Mouse (Mus musculus) spleen, adult 2 months (tissue): ENCODE measurements around the gene Mapk3.

Experiments
- CTCF ChIP-seq: fragments of 200-500 bp; IDR thresholded peaks from 2 replicates; pipeline ENCODE4 v1.5.1; 2011; ENCODE audit warnings: mild to moderate bottlenecking, inconsistent platforms; ENCODE audit not compliant: insufficient read depth, insufficient read length, insufficient replicate concordance; ENCODE audit errors: extremely low read depth
- POLR2A ChIP-seq: fragments of 200-500 bp; IDR thresholded peaks from 2 replicates; pipeline ENCODE4 v1.6.1; 2011; ENCODE audit warnings: low read depth, low read length, inconsistent platforms

DNA sequence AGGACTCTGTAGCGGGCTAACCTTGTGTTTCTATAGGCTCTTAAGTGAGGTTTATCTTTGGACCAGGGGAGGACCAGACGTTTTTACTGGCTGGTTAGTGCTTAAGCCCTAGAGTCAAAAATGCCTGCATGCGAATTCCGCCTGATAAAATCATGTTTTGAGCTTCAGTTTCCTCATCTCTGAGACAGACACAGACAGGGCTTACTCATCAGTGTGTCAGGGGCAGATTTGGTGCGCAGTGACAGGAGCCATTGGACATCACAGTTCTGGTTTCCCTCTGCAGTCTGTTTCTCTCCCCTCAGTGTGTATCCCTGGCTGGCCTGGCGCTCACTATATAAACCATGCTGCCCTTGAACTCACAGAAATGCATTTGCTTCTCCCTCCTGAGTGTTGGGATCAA is 43.8 kb downstream of the Mapk3 start:
- TF ChIP-seq CTCF (no peak), POLR2A (no peak)
